Mouse (Mus musculus): ENCODE data around the gene Gm49380. TPM values are rescaled to one million over a fixed set of nuclear protein-coding genes. Genes with fewer than 3 reads are reported as not detected.

Gm49380 gene
- polyA plus RNA-seq, 1 experiment, result 0.10 TPM

DNA sequence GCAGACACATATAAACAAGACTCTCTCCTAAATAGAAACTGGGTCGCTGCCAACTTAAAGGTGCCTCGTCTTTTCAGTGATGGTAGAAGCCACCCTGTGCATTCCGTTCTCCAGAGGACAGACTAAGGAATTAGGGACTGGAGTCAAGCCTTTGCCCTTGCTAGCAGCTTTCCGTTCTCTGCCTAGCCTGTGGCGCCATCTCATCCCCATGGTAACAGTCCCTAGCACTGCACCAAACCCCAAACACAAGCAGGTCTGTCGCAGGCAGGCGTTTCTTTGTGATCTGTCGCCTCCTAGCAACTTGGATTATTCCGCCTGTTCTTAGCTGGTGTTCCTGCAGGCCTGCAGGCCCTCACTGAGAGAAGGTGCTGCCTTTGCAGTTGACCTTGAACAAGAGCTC is 16.8 kb downstream of the Gm49380 start:
- 0 out of 2 replicates have a peak, but pooled peaks have one; percentile 4 for TF ChIP-seq POLR2A (IDR thresholded peaks at IDR 0.05; ENCODE audit: extremely low read depth, insufficient read depth, low read length)
- no peak for TF ChIP-seq CTCF (IDR thresholded peaks at IDR 0.05; ENCODE audit: extremely low read depth, insufficient read depth, low read length)
- peak overlapping the region; percentile 47; the same call in 1 of the 2 replicates for H3K27ac ChIP-seq (ENCODE audit: insufficient read depth, low read length)

DNA sequence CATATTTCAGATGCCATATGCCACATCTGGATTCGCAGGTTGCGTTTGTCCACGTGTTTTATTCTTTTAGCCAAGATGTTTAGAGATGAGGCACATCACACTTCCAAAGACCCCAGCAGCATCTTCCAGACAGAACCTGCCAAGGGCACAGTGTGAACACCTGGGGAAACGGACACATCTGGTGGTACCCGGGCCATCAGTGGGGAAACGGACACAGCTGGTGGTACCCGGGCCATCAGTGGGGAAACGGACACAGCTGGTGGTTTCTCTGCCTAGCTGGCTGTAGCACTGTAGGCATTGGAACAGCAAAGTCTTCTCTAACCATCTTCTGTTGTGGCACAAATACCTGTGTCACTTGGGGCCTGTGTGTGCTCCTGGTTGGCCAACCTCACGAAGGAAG is 17.5 kb downstream of the Gm49380 start:
- TF ChIP-seq POLR2A (IDR thresholded peaks at IDR 0.05; ENCODE audit: extremely low read depth, insufficient read depth, low read length), result no peak
- TF ChIP-seq CTCF (IDR thresholded peaks at IDR 0.05; ENCODE audit: extremely low read depth, insufficient read depth, low read length), result no peak
- no peak overlapping the region for H3K27ac ChIP-seq (ENCODE audit: insufficient read depth, low read length)
- peaks cover 2% of the 10 kb centered on the region; the same call in 1 of the 2 replicates for H3K4me1 ChIP-seq (ENCODE audit: control insufficient read depth, insufficient read depth, low read length)
- no peak overlapping the region for H3K4me3 ChIP-seq (ENCODE audit: insufficient read depth, low read length)

More for the DNA sequence above, 16.8 kb downstream of the Gm49380 start:
- Histone ChIP-seq H3K4me1 (ENCODE audit: control insufficient read depth, insufficient read depth, low read length) (peaks cover 2% of the 10 kb centered on the region; the same call in 1 of the 2 replicates), H3K4me3 (ENCODE audit: insufficient read depth, low read length) (no peak overlapping the region)

DNA sequence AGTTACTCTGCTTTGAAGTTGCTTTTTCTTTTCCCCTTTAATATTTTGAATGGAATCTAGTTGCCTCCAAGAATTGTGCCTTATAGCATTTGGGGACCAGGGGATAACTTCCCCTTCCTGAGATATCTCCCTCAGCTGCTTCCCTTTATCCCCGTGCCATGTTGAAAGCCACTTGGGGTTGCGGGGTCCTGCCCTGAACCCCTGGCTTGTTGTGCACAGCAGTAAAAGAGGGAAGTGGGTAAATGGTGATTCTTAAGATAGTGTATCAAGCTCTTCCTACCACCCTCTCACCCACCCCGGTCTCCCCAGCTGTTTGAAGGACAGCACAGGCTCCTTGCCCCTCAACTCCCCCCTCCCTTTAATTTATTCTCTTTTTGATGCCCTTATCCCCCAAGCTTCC is 18.6 kb downstream of the Gm49380 start:
- Histone ChIP-seq H3K27ac (ENCODE audit: insufficient read depth, low read length) (no peak overlapping the region), H3K4me1 (ENCODE audit: control insufficient read depth, insufficient read depth, low read length) (peaks cover 2% of the 10 kb centered on the region; the same call in 1 of the 2 replicates), H3K4me3 (ENCODE audit: insufficient read depth, low read length) (no peak overlapping the region)
- TF ChIP-seq POLR2A (IDR thresholded peaks at IDR 0.05; ENCODE audit: extremely low read depth, insufficient read depth, low read length), result no peak
- TF ChIP-seq CTCF (IDR thresholded peaks at IDR 0.05; ENCODE audit: extremely low read depth, insufficient read depth, low read length), result no peak

DNA sequence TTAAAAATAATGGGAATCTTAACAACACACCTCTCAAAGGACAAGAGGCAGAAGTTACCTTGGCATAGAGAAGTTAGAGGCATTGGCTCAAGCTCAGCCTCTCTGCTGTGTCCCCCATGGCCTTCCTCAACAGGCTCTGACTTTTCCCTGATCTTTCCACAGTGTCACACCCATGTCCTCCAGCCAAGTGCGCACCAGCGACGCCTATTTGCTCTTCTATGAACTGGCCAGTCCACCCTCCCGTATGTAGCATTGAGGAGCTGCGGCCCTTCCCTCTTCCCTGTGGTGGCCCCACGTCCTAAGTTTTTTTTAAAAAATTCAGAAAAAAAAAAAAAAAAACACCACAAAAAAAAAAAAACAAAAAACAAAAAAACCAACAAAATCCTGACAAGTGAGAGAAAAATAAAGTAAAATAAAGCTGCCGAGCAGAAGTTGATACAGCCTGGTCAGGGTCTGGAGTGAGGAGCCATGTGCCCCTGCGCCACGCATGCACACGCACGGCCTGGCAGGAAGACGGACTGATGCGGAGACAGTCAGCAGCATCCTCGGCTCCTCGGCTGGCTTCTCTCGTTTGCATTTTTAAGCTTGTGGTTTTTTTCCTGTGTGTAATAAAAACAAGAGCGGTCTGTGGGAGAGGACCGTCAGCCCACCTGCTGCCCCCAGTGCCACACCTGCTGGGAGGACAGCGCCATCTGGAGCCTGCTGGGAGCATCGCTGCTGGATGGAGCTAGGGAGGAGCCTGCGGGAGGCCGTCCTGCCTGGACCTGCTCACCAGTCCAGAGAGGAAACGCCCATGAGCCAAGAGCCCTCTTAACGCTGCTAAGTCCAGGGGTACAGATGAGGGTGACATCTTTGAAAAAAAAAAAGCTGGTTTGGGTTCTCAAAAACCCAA is 19.4 kb downstream of the Gm49380 start:
- peak; percentile 81 for TF ChIP-seq CTCF (IDR thresholded peaks at IDR 0.05; ENCODE audit: extremely low read depth, insufficient read depth, low read length)
- TF ChIP-seq POLR2A (IDR thresholded peaks at IDR 0.05; ENCODE audit: extremely low read depth, insufficient read depth, low read length), result no peak
- H3K27ac ChIP-seq (ENCODE audit: insufficient read depth, low read length), result no peak overlapping the region
- H3K4me3 ChIP-seq (ENCODE audit: insufficient read depth, low read length), result no peak overlapping the region
- H3K4me1 ChIP-seq (ENCODE audit: control insufficient read depth, insufficient read depth, low read length), result peaks cover 3% of the 10 kb centered on the region; the same call in 1 of the 2 replicates

DNA sequence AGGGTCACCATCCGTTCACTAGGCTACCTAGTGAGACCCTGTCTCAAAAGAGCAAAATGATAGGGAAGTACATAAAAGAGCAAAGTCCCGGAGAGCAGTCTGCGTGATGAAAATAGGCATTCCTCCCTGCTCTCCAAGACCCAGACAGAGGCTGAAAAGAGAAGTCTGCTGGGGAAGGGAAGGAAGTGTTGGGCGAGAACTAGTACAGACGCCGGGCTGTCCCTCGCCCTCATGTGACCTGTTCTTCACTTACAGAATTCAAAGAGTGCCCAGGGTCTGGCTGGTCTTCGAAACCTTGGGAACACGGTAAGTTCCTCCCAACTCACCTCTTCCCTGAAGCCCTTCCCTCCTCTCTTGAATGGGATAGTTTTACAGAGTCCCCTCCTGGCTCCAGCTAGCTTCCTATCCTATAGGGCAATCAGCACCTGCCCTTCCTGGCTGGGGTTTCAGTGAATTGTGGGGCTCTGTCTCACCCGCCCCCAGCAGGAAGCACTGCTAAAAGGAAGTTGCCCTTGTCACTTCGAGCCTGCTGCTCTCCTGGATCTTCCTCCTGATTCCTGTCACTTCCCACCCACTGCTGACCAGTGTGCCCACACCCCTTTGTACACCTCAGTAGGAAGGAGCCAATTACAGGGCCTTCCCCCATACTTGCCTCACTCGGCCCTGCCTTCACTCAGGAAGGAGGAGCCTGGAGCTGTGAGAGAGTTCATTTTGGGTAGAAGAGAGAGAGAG is 24.3 kb downstream of the Gm49380 start:
- no peak for TF ChIP-seq POLR2A (IDR thresholded peaks at IDR 0.05; ENCODE audit: extremely low read depth, insufficient read depth, low read length)
- TF ChIP-seq CTCF (IDR thresholded peaks at IDR 0.05; ENCODE audit: extremely low read depth, insufficient read depth, low read length), result no peak
- Histone ChIP-seq H3K4me3 (ENCODE audit: insufficient read depth, low read length) (no peak overlapping the region), H3K27ac (ENCODE audit: insufficient read depth, low read length) (peak overlapping the region; percentile 74), H3K4me1 (ENCODE audit: control insufficient read depth, insufficient read depth, low read length) (peaks cover 1% of the 10 kb centered on the region; the same call in 1 of the 2 replicates)

DNA sequence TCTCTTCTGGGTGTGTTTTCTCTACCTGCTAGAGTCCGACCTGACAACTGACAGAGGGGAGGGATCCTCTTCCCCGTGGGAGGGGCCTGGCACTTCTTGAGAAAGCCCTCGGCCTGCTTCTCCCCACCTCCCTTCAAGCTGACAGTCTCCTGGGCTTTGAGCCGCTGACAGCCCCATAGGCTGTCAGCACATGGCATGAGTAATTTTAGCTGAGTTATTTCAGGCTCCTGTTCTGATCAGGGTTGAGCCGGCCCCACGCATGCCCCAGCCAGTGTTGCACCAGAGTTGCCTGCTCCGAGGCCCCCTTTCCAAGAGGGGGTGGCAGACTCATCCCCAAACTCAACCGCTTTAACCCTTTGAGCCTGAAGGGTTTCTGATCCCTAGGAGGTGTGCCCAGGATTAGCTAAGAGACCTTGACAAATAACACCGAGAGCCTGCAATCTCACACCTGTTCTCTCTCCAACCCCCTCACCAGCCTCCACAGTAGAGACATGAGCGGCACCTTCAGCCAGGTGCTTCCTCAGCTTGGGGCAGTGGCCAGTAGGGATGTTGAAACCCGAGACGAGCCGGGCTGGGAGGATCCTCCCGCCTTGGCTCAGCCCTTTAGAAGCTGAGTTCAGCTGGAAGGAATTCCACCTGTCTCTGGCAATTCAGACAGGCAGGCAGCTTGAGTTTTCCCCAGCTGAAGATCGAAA is 25.4 kb downstream of the Gm49380 start:
- Histone ChIP-seq H3K4me3 (ENCODE audit: insufficient read depth, low read length) (peak overlapping the region; percentile 53), H3K4me1 (ENCODE audit: control insufficient read depth, insufficient read depth, low read length) (peaks cover 6% of the 10 kb centered on the region), H3K27ac (ENCODE audit: insufficient read depth, low read length) (peak overlapping the region; percentile 71)
- TF ChIP-seq POLR2A (IDR thresholded peaks at IDR 0.05; ENCODE audit: extremely low read depth, insufficient read depth, low read length), result peak; percentile 39; the same call in 1 of the 2 replicates
- no peak for TF ChIP-seq CTCF (IDR thresholded peaks at IDR 0.05; ENCODE audit: extremely low read depth, insufficient read depth, low read length)

DNA sequence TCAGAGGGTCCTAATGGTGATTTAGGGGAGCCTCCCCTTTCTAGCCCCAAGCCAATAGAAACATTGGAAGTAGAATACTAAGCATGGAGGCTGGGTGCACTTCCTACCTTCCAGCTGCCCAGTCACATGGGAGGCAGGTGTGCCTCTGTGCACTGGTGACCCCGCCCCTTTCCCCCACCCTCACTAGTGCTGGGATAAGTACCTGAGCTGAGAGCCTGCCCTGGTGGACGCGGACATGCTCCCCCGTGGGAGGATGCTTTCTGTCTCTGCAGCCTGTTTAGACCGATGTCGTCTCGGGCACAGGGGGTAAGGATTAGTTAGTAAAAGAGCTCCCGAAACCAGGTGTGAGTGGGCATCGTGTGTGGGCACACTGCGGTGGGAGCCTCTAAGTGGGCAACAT is 26.3 kb downstream of the Gm49380 start:
- Histone ChIP-seq H3K27ac (ENCODE audit: insufficient read depth, low read length) (0 out of 2 replicates have a peak overlapping the region, but pooled peaks have one; percentile 14), H3K4me3 (ENCODE audit: insufficient read depth, low read length) (peak overlapping the region; percentile 53), H3K4me1 (ENCODE audit: control insufficient read depth, insufficient read depth, low read length) (peaks cover 6% of the 10 kb centered on the region)
- TF ChIP-seq CTCF (IDR thresholded peaks at IDR 0.05; ENCODE audit: extremely low read depth, insufficient read depth, low read length) (no peak), POLR2A (IDR thresholded peaks at IDR 0.05; ENCODE audit: extremely low read depth, insufficient read depth, low read length) (no peak)

DNA sequence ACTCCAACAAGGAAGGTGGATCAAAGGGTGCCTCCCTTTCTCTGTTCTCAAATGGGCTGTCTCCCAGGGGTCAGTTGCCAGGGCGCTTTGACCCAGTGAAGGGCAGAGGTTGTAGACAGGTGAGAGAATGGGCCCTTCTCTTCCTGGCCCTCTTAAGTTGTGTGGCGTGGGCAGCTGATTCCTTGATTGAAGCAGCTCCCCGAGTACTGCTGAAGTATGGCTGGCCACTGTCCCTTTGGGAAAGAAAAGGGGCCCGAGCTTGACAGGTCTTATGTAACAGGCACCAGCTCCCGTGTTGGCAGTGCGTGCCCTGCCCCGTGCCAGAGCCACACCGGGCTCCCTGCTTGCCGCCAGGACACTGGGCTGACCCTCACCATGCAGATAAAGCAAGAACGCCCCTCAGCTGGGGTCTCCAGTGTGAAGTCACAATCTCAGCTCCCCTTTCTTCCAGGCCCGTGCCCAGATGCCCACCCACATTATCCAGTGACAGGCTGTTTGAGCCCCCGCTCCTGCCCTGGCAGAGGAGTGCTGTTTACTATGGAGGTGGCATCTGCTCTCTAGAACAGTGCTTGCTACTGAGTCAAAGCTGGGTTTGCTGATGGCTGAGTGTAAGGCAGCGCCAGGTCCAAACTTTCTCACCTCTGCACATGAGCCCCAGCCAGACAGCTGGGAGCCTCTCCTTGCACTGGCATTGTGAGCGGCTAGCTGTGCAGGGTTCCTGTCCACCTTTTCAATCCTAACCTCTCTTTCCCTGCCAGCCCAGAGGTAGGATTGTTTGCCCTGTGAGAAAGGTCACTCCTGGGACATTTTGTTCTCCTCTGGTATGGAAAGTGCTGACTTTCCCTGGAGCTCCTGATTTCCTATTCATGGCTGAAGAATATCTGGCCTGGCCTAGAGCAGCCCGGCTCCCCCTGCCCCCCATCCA is 27.3 kb downstream of the Gm49380 start:
- peak overlapping the region; percentile 87 for H3K27ac ChIP-seq (ENCODE audit: insufficient read depth, low read length)
- peak overlapping the region; percentile 53 for H3K4me3 ChIP-seq (ENCODE audit: insufficient read depth, low read length)
- TF ChIP-seq POLR2A (IDR thresholded peaks at IDR 0.05; ENCODE audit: extremely low read depth, insufficient read depth, low read length) (peak; percentile 46), CTCF (IDR thresholded peaks at IDR 0.05; ENCODE audit: extremely low read depth, insufficient read depth, low read length) (no peak)
- peaks cover 9% of the 10 kb centered on the region for H3K4me1 ChIP-seq (ENCODE audit: control insufficient read depth, insufficient read depth, low read length)
